Mouse (Mus musculus) embryonic facial prominence, embryonic 15.5 days (tissue): ENCODE results near the gene Rims4. TPM values are rescaled to one million over a fixed set of nuclear protein-coding genes. Genes with fewer than 3 reads are reported as not detected.
A peak's percentile ranks its signal among the peaks of the same experiment; 100 is the strongest.

Experiments used
- ATAC-seq: fragments of 200-750 bp; cut with Nextera tagmentation; 2 replicates; pipeline ENCODE4 v1.8.0; 2017; ENCODE audit warnings: low read depth, moderate TSS enrichment; ENCODE audit not compliant: insufficient number of reproducible peaks, low FRiP score, low TSS enrichment
- H3K27ac ChIP-seq: fragments of 300-500 bp; sonication (generic); replicated peaks from 2 replicates; pipeline ENCODE4 v1.5.1; 2015; ENCODE audit warnings: mild to moderate bottlenecking, inconsistent platforms
- H3K27me3 ChIP-seq: fragments of 300-500 bp; sonication (generic); 2 replicates; pipeline ENCODE4 v1.6.1; 2015; ENCODE audit warnings: inconsistent platforms
- H3K36me3 ChIP-seq: fragments of 300-500 bp; sonication (generic); 2 replicates; pipeline ENCODE4 v1.6.1; 2015; ENCODE audit warnings: mild to moderate bottlenecking, inconsistent platforms
- H3K4me1 ChIP-seq: fragments of 300-500 bp; sonication (generic); 2 replicates; pipeline ENCODE4 v1.6.1; 2015; ENCODE audit warnings: inconsistent platforms
- H3K4me2 ChIP-seq: fragments of 300-500 bp; sonication (generic); replicated peaks from 2 replicates; pipeline ENCODE4 v1.6.1; 2015; ENCODE audit warnings: mild to moderate bottlenecking, inconsistent platforms
- H3K4me3 ChIP-seq: fragments of 300-500 bp; sonication (generic); replicated peaks from 2 replicates; pipeline ENCODE4 v1.5.1; 2015; ENCODE audit warnings: mild to moderate bottlenecking, inconsistent platforms
- H3K9ac ChIP-seq: fragments of 300-500 bp; sonication (generic); 2 replicates; pipeline ENCODE4 v1.6.1; 2015; ENCODE audit warnings: inconsistent platforms
- H3K9me3 ChIP-seq: fragments of 300-500 bp; sonication (generic); replicated peaks from 2 replicates; pipeline ENCODE4 v1.6.1; 2016; ENCODE audit warnings: inconsistent platforms
- WGBS: fragments of 180-500 bp; shearing (Covaris S2); methylation state at CpG from one replicate; pipeline ENCODE4 v1.1.7; 2015; 5-methylcytosine and 5-hydroxymethylcytosine counted together
- polyA plus RNA-seq: library from polyadenylated mRNA; unstranded; fragments of >200 nt; fragmentation: Nextera tagmentation; extraction: Ambion mirVana; gene quantifications from 2 replicates; pipeline ENCODE4 v1.2.1, GENCODE M21; 2015

The Rims4 gene
- 0.17 and 0.29 TPM in 2 replicates for polyA plus RNA-seq

GRCm38 (mm10) chr2:163918317-163919258 is at the start of gene Rims4:
TSS of gene Rims4 (minus strand) at chr2:163918683.
- H3K4me3 ChIP-seq = peak within 1 kb of the TSS; percentile 53
- peak; percentile 63; the same call in 1 of the 2 replicates for ATAC-seq
- no peak within 1 kb of the TSS for H3K27ac ChIP-seq
- no peaks in the 10 kb centered on the region for H3K9me3 ChIP-seq
- H3K27me3 ChIP-seq = peaks cover 79% of the 10 kb centered on the region
- peak within 1 kb of the TSS; percentile 31; the same call in 1 of the 2 replicates for H3K9ac ChIP-seq
- WGBS = under 1% methylated on average over 89 of the region's 115 CpGs
- peak within 1 kb of the TSS; percentile 95 for H3K4me2 ChIP-seq
- no peaks in the 10 kb centered on the region for H3K36me3 ChIP-seq
- H3K4me1 ChIP-seq = peaks cover 10% of the 10 kb centered on the region

- Histone ChIP-seq H3K27me3 (no peaks in the 10 kb centered on the region), H3K36me3 (no peaks in the 10 kb centered on the region), H3K27ac (no peak overlapping the region), H3K4me2 (no peak overlapping the region), H3K9ac (no peak overlapping the region), H3K4me3 (no peak overlapping the region), H3K4me1 (peaks cover 3% of the 10 kb centered on the region; the same call in 1 of the 2 replicates), H3K9me3 (no peaks in the 10 kb centered on the region)
- 75% methylated on average over 7 of the region's 7 CpGs for WGBS
- ATAC-seq = no peak
Observed at GRCm38 (mm10) chr2:163965706-163966105, 47.2 kb upstream of the Rims4 start.

GRCm38 (mm10) chr2:163964606-163965560 is 46.4 kb upstream of the Rims4 start:
- H3K27ac ChIP-seq = no peak overlapping the region
- 56% methylated on average over 19 of the region's 19 CpGs for WGBS
- peak; percentile 57 for ATAC-seq

GRCm38 (mm10) chr2:163953622-163954310 is 35.3 kb upstream of the Rims4 start:
- Histone ChIP-seq H3K9ac (no peak overlapping the region), H3K27me3 (no peaks in the 10 kb centered on the region), H3K9me3 (no peaks in the 10 kb centered on the region), H3K36me3 (no peaks in the 10 kb centered on the region), H3K4me1 (no peaks in the 10 kb centered on the region), H3K4me2 (no peak overlapping the region), H3K27ac (no peak overlapping the region), H3K4me3 (no peak overlapping the region)
- no peak for ATAC-seq
- 70% methylated on average over 7 of the region's 7 CpGs for WGBS

More at GRCm38 (mm10) chr2:163964606-163965560, 46.4 kb upstream of the Rims4 start:
- Histone ChIP-seq H3K9me3 (no peaks in the 10 kb centered on the region), H3K4me3 (no peak overlapping the region), H3K27me3 (no peaks in the 10 kb centered on the region), H3K9ac (no peak overlapping the region), H3K4me1 (peaks cover 3% of the 10 kb centered on the region; the same call in 1 of the 2 replicates), H3K36me3 (no peaks in the 10 kb centered on the region), H3K4me2 (no peak overlapping the region)

GRCm38 (mm10) chr2:163951770-163952169 is 33.3 kb upstream of the Rims4 start:
- Histone ChIP-seq H3K27me3 (no peaks in the 10 kb centered on the region), H3K27ac (no peak overlapping the region), H3K4me1 (no peaks in the 10 kb centered on the region), H3K9me3 (no peaks in the 10 kb centered on the region), H3K9ac (no peak overlapping the region), H3K4me2 (no peak overlapping the region), H3K4me3 (no peak overlapping the region), H3K36me3 (no peaks in the 10 kb centered on the region)
- WGBS = 21% methylated on average over 4 of the region's 4 CpGs
- ATAC-seq = no peak

- no peak overlapping the region for H3K4me3 ChIP-seq
- H3K4me1 ChIP-seq = no peaks in the 10 kb centered on the region
- no peaks in the 10 kb centered on the region for H3K27me3 ChIP-seq
- H3K9me3 ChIP-seq = no peaks in the 10 kb centered on the region
- H3K27ac ChIP-seq = no peak overlapping the region
- H3K4me2 ChIP-seq = no peak overlapping the region
- H3K36me3 ChIP-seq = no peaks in the 10 kb centered on the region
- no peak overlapping the region for H3K9ac ChIP-seq
- ATAC-seq = no peak
- 53% methylated on average over 7 of the region's 7 CpGs for WGBS
Observed at GRCm38 (mm10) chr2:163947976-163948375, 29.5 kb upstream of the Rims4 start.

GRCm38 (mm10) chr2:163946221-163946620 is 27.7 kb upstream of the Rims4 start:
- H3K4me2 ChIP-seq = no peak overlapping the region
- WGBS = 82% methylated on average over 15 of the region's 15 CpGs
- H3K36me3 ChIP-seq = no peaks in the 10 kb centered on the region
- no peak overlapping the region for H3K9ac ChIP-seq
- H3K4me1 ChIP-seq = no peaks in the 10 kb centered on the region
- H3K9me3 ChIP-seq = no peaks in the 10 kb centered on the region
- no peak for ATAC-seq
- H3K27me3 ChIP-seq = no peaks in the 10 kb centered on the region
- H3K27ac ChIP-seq = no peak overlapping the region
- H3K4me3 ChIP-seq = no peak overlapping the region

GRCm38 (mm10) chr2:163944511-163944910 is 26.0 kb upstream of the Rims4 start:
- Histone ChIP-seq H3K9me3 (no peaks in the 10 kb centered on the region), H3K27me3 (no peaks in the 10 kb centered on the region)
- 83% methylated on average over 8 of the region's 8 CpGs for whole genome bisulfite sequencing

GRCm38 (mm10) chr2:163943056-163943455 is 24.6 kb upstream of the Rims4 start:
- Histone ChIP-seq H3K9me3 (no peaks in the 10 kb centered on the region), H3K9ac (no peak overlapping the region), H3K4me1 (no peaks in the 10 kb centered on the region), H3K4me3 (no peak overlapping the region), H3K36me3 (no peaks in the 10 kb centered on the region), H3K27ac (no peak overlapping the region), H3K27me3 (peaks cover 3% of the 10 kb centered on the region), H3K4me2 (no peak overlapping the region)
- WGBS = 62% methylated on average over 6 of the region's 6 CpGs
- ATAC-seq = no peak

More at GRCm38 (mm10) chr2:163944511-163944910, 26.0 kb upstream of the Rims4 start:
- Histone ChIP-seq H3K9ac (no peak overlapping the region), H3K4me3 (no peak overlapping the region), H3K36me3 (no peaks in the 10 kb centered on the region), H3K4me2 (no peak overlapping the region), H3K4me1 (no peaks in the 10 kb centered on the region), H3K27ac (no peak overlapping the region)
- no peak for ATAC-seq

- Histone ChIP-seq H3K36me3 (no peaks in the 10 kb centered on the region), H3K4me2 (no peak overlapping the region), H3K9me3 (no peaks in the 10 kb centered on the region), H3K27ac (no peak overlapping the region), H3K9ac (no peak overlapping the region), H3K27me3 (peaks cover 3% of the 10 kb centered on the region), H3K4me1 (no peaks in the 10 kb centered on the region), H3K4me3 (no peak overlapping the region)
- 31% methylated on average over 8 of the region's 8 CpGs for WGBS
- no peak for ATAC-seq
Observed at GRCm38 (mm10) chr2:163939522-163939921, 21.0 kb upstream of the Rims4 start.
